In genomic region chr19:23687296-23688021, GRCm38 (mm10) we compare ENCODE assay signal across 8 mouse cellular contexts. TPM values are rescaled to one million over a fixed set of nuclear protein-coding genes. Genes with fewer than 3 reads are reported as not detected.
DNase-seq lines count a peak whose midpoint lies in the region; ATAC-seq lines count a peak whose summit lies in the region.

Gene Ptar1 (plus strand): TSS chr19:23687429.

- under 1% methylated on average over 93 of the region's 93 CpGs for WGBS in embryonic facial prominence, embryonic 11.5 days
- under 1% methylated on average over 74 of the region's 93 CpGs for WGBS in limb, embryonic 12.5 days
- under 1% methylated on average over 92 of the region's 93 CpGs for WGBS in midbrain, embryonic 14.5 days

- H3K27ac ChIP-seq in embryonic facial prominence, embryonic 11.5 days (replicated peaks; ENCODE audit: low read depth, low read length): peak within 1 kb of the TSS; percentile 93
- H3K27ac ChIP-seq in limb, embryonic 12.5 days: peak within 1 kb of the TSS; percentile 95
- peak within 1 kb of the TSS; percentile 94 for H3K27ac ChIP-seq in midbrain, embryonic 14.5 days (replicated peaks; ENCODE audit: low read depth, low read length)

- H3K4me3 ChIP-seq in embryonic facial prominence, embryonic 11.5 days (ENCODE audit: low read depth, low read length): peak within 1 kb of the TSS; percentile 85
- peak within 1 kb of the TSS; percentile 84 for H3K4me3 ChIP-seq in limb, embryonic 12.5 days (replicated peaks)
- H3K4me3 ChIP-seq in midbrain, embryonic 14.5 days (replicated peaks; ENCODE audit: low read depth, low read length): peak within 1 kb of the TSS; percentile 81

- peak; percentile 74 for DNase-seq in 3T3-L1 (ENCODE audit: low read depth, low spot score)
- DNase-seq in adrenal gland, postnatal 25 days: peak; percentile 94
- peak; percentile 88 for DNase-seq in embryonic facial prominence, embryonic 11.5 days (ENCODE audit: low spot score)
- DNase-seq in heart, adult 18-20 months: peak; percentile 95
- peak; percentile 94 for DNase-seq in kidney, adult 18-20 months
- DNase-seq in midbrain, embryonic 14.5 days: peak; percentile 94
- DNase-seq in spleen, adult 12 weeks (ENCODE audit: low spot score): peak; percentile 86

- no peaks in the 10 kb centered on the region for H3K9me3 ChIP-seq in embryonic facial prominence, embryonic 11.5 days (replicated peaks; ENCODE audit: control insufficient read depth, low read length)
- no peaks in the 10 kb centered on the region for H3K9me3 ChIP-seq in limb, embryonic 12.5 days
- H3K9me3 ChIP-seq in midbrain, embryonic 14.5 days (ENCODE audit: control insufficient read depth, low read length): no peaks in the 10 kb centered on the region

- no peaks in the 10 kb centered on the region for H3K36me3 ChIP-seq in embryonic facial prominence, embryonic 11.5 days (replicated peaks; ENCODE audit: control insufficient read depth, insufficient read depth, low read depth, low read length)
- no peaks in the 10 kb centered on the region for H3K36me3 ChIP-seq in limb, embryonic 12.5 days
- no peaks in the 10 kb centered on the region for H3K36me3 ChIP-seq in midbrain, embryonic 14.5 days (ENCODE audit: control insufficient read depth, insufficient read depth, low read length)

- peak; percentile 88 for ATAC-seq in embryonic facial prominence, embryonic 11.5 days (replicated peaks; ENCODE audit: insufficient number of reproducible peaks, low FRiP score, low TSS enrichment, low read depth)
- ATAC-seq in limb, embryonic 12.5 days (ENCODE audit: insufficient number of reproducible peaks, insufficient read depth, low FRiP score, low TSS enrichment, low read depth): peak; percentile 91
- ATAC-seq in midbrain, embryonic 14.5 days (ENCODE audit: low FRiP score, low TSS enrichment): peak; percentile 90

- H3K27me3 ChIP-seq in embryonic facial prominence, embryonic 11.5 days (ENCODE audit: control insufficient read depth, insufficient read depth, low read length): no peaks in the 10 kb centered on the region
- no peaks in the 10 kb centered on the region for H3K27me3 ChIP-seq in limb, embryonic 12.5 days
- no peaks in the 10 kb centered on the region for H3K27me3 ChIP-seq in midbrain, embryonic 14.5 days (ENCODE audit: control insufficient read depth, insufficient read depth, low read length)

- peak within 1 kb of the TSS; percentile 52 for H3K4me2 ChIP-seq in embryonic facial prominence, embryonic 11.5 days (ENCODE audit: low read depth, low read length)
- peak within 1 kb of the TSS; percentile 63 for H3K4me2 ChIP-seq in limb, embryonic 12.5 days
- peak within 1 kb of the TSS; percentile 62 for H3K4me2 ChIP-seq in midbrain, embryonic 14.5 days (ENCODE audit: low read length)

- no peaks in the 10 kb centered on the region for H3K4me1 ChIP-seq in embryonic facial prominence, embryonic 11.5 days (ENCODE audit: control insufficient read depth, insufficient read depth, low read length)
- peaks cover 8% of the 10 kb centered on the region for H3K4me1 ChIP-seq in limb, embryonic 12.5 days (replicated peaks)
- 0 out of 2 replicates have a peak, but pooled peaks cover 11% of the 10 kb centered on the region for H3K4me1 ChIP-seq in midbrain, embryonic 14.5 days (ENCODE audit: control insufficient read depth, insufficient read depth, low read length)

- H3K9ac ChIP-seq in embryonic facial prominence, embryonic 11.5 days (replicated peaks; ENCODE audit: low read length): peak within 1 kb of the TSS; percentile 96
- H3K9ac ChIP-seq in limb, embryonic 12.5 days (replicated peaks): peak within 1 kb of the TSS; percentile 94
- H3K9ac ChIP-seq in midbrain, embryonic 14.5 days (replicated peaks; ENCODE audit: low read length): peak within 1 kb of the TSS; percentile 84

RNA-seq across cellular contexts. Expression of gene Ptar1, which starts in this region (rescaled TPM):
- total RNA-seq in adrenal gland, postnatal 25 days (2021): 20.2 and 29.8 TPM in 2 replicates
- 8.2 and 9.2 TPM in 2 replicates for polyA plus RNA-seq in embryonic facial prominence, embryonic 11.5 days (2014; fragmentation: Nextera tagmentation; extraction: Ambion mirVana)
- 10 to 100 TPM; 18.7 to 19.9 TPM for total RNA-seq in heart, adult 18-20 months (2021)
- polyA plus RNA-seq in limb, embryonic 12.5 days (2016; fragmentation: Nextera tagmentation; extraction: Ambion mirVana): 6.3 TPM in 2 replicates
- 10.5 and 15.3 TPM in 2 replicates for polyA plus RNA-seq in midbrain, embryonic 14.5 days (2014; fragmentation: Nextera tagmentation; extraction: Ambion mirVana)

Comparison
In these comparisons a context has a peak if more than half of its experiments do, and no peak if none do; other contexts are left out.
1. Peak in every context shown above with its lines: DNase-seq, ATAC-seq, H3K4me3 ChIP-seq and H3K27ac ChIP-seq.